Mouse (Mus musculus): ENCODE results near the gene Olfr223.

DNA sequence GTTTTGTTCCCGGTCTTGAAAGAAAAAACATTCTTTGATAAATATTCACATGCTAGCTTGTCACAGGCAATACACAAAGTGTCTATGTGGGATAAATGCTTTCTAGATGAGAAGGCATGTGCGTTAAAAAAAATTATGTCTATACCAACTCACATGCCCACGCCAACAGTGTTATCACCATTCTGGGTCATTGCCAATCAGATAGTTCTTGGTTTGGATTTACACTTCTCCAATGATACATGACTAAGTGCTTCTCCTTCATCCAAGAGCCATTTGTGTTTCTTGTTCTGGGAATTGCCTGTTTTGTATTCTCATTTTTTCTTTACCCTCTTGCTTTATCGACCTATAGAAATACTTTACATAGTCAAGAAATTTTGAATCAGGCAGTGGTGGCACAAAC, 38.9 kb upstream of the Olfr223 start:
- TF ChIP-seq CTCF (conservative IDR thresholded peaks at IDR 0.05; ENCODE audit: insufficient read depth, insufficient read length, low read depth, low read length), result no peak
- TF ChIP-seq POLR2A (IDR thresholded peaks at IDR 0.05; ENCODE audit: low read depth, low read length), result no peak
